Mouse (Mus musculus): ENCODE results near the gene Gas7. TPM values are rescaled to one million over a fixed set of nuclear protein-coding genes. Genes with fewer than 3 reads are reported as not detected.

Gene Gas7
- polyA plus RNA-seq, 1 experiment: 355 TPM

GRCm38 (mm10) chr11:67666129-67666528 lies 210.9 kb downstream of the Gas7 start:
- H3K4me1 ChIP-seq (ENCODE audit: control insufficient read depth, insufficient read depth, low read length): no peaks in the 10 kb centered on the region
- H3K4me3 ChIP-seq (ENCODE audit: insufficient read depth, low read length): no peak overlapping the region
- TF ChIP-seq POLR2A (IDR thresholded peaks at IDR 0.05; ENCODE audit: borderline replicate concordance, low read depth, low read length): no peak
- no peak for TF ChIP-seq CTCF (IDR thresholded peaks at IDR 0.05; ENCODE audit: low read depth, low read length)
- no peak overlapping the region for H3K27ac ChIP-seq (ENCODE audit: insufficient read depth, low read depth, low read length)

GRCm38 (mm10) chr11:67667531-67668332 lies 212.5 kb downstream of the Gas7 start:
- no peaks in the 10 kb centered on the region for H3K4me1 ChIP-seq (ENCODE audit: control insufficient read depth, insufficient read depth, low read length)
- no peak for TF ChIP-seq POLR2A (IDR thresholded peaks at IDR 0.05; ENCODE audit: borderline replicate concordance, low read depth, low read length)
- no peak for TF ChIP-seq CTCF (IDR thresholded peaks at IDR 0.05; ENCODE audit: low read depth, low read length)
- no peak overlapping the region for H3K4me3 ChIP-seq (ENCODE audit: insufficient read depth, low read length)
- H3K27ac ChIP-seq (ENCODE audit: insufficient read depth, low read depth, low read length): no peak overlapping the region

GRCm38 (mm10) chr11:67668460-67669007 lies 213.3 kb downstream of the Gas7 start:
- Histone ChIP-seq H3K27ac (ENCODE audit: insufficient read depth, low read depth, low read length) (no peak overlapping the region), H3K4me3 (ENCODE audit: insufficient read depth, low read length) (no peak overlapping the region), H3K4me1 (ENCODE audit: control insufficient read depth, insufficient read depth, low read length) (no peaks in the 10 kb centered on the region)
- TF ChIP-seq POLR2A (IDR thresholded peaks at IDR 0.05; ENCODE audit: borderline replicate concordance, low read depth, low read length) (no peak), CTCF (IDR thresholded peaks at IDR 0.05; ENCODE audit: low read depth, low read length) (no peak)

DNA sequence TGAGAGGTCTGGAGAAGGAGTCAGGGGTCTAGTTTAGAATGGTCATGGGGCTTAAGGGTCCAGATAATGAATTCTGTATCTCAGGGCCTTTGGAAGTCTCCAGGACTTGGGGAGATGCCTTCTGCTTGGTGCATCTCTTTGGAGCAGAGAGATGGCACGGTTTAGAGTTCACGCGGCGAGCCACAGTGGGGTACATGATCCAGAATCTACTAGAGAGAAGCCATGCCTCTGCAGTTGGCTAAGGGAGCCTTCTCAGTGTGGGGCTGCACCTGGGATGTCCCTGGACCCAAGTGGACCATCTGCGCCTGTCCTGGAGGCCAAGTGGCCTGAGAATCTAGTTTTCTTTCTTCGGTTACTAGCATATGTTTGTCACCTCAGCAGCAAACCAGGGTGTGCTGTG lies 214.8 kb downstream of the Gas7 start:
- H3K4me1 ChIP-seq (ENCODE audit: control insufficient read depth, insufficient read depth, low read length): peaks cover 4% of the 10 kb centered on the region
- no peak overlapping the region for H3K4me3 ChIP-seq (ENCODE audit: insufficient read depth, low read length)
- TF ChIP-seq CTCF (IDR thresholded peaks at IDR 0.05; ENCODE audit: low read depth, low read length) (no peak), POLR2A (IDR thresholded peaks at IDR 0.05; ENCODE audit: borderline replicate concordance, low read depth, low read length) (no peak)

DNA sequence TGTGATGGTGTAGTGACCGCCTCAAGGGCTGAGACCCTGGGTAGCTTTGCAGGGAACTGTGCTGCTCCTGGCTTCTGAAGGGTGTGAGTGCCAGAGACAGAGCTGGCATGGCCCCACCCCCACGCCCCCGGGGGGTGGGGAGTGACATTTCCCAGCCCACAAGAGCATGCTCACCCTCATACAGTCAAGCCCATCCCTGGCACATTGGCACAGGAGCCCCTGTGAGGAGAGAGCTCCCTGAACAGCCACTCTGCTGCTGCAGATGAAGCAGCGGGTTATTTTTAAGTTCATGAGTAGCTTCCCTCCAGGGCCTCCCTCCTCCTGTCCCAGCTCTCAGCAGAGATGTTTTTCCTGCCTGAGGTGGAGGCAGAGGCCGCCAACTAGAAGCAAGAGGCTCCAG lies 216.9 kb downstream of the Gas7 start:
- no peak for TF ChIP-seq CTCF (IDR thresholded peaks at IDR 0.05; ENCODE audit: low read depth, low read length)
- TF ChIP-seq POLR2A (IDR thresholded peaks at IDR 0.05; ENCODE audit: borderline replicate concordance, low read depth, low read length): no peak
- H3K4me1 ChIP-seq (ENCODE audit: control insufficient read depth, insufficient read depth, low read length): peaks cover 13% of the 10 kb centered on the region

More for the DNA sequence above, 214.8 kb downstream of the Gas7 start:
- H3K27ac ChIP-seq (ENCODE audit: insufficient read depth, low read depth, low read length): no peak overlapping the region

DNA sequence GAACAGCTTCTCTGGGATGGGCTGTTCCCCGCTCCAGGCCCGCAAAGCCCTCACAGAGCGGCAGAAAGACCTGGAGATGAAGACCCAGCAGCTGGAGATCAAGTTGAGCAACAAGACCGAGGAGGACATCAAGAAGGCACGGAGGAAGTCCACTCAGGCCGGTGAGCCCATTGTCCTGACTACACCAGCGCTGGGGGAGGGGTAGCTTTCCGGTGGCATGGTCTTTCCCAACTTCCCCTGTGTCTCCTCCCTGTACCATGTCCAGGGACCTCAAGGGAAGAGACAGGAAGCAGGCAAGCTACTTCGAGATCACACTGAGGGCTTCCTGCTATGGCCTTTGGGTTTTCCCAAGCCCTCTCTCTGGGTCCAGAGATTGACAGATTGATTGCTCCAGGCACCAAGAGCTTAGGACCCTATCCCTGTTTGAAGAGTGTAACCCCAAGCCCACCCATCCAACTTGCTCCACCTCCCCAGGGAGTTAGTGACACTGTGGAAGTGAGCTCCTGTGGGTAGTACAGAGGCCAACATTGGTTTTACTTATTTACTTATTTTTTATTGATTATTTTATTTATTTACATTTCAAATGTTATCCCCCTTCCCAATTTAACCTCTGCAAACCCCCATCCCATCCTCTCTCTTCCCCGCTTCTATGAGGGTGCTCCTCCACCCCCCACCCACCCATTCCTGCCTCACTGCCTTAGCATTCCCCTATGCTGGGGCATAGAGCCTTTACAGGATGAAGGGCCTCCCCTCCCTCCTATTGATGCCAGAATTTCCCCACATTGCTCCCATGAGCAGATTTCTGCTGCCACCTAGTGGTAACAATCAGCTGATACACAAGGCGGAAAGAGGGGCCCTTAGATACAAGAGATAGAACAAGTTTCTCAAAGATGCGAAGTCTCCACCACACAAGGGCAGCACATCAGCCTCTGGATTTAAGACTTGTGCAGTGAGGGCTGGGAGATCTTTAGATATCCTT lies 220.6 kb downstream of the Gas7 start:
- peaks cover 13% of the 10 kb centered on the region for H3K4me1 ChIP-seq (ENCODE audit: control insufficient read depth, insufficient read depth, low read length)
- no peak overlapping the region for H3K4me3 ChIP-seq (ENCODE audit: insufficient read depth, low read length)
- TF ChIP-seq POLR2A (IDR thresholded peaks at IDR 0.05; ENCODE audit: borderline replicate concordance, low read depth, low read length) (no peak), CTCF (IDR thresholded peaks at IDR 0.05; ENCODE audit: low read depth, low read length) (peak; percentile 68)
- peak overlapping the region; percentile 33 for H3K27ac ChIP-seq (ENCODE audit: insufficient read depth, low read depth, low read length)

More for the DNA sequence above, 216.9 kb downstream of the Gas7 start:
- H3K27ac ChIP-seq (ENCODE audit: insufficient read depth, low read depth, low read length): no peak overlapping the region
- no peak overlapping the region for H3K4me3 ChIP-seq (ENCODE audit: insufficient read depth, low read length)

GRCm38 (mm10) chr11:67679300-67679699 lies 224.1 kb downstream of the Gas7 start:
- Histone ChIP-seq H3K4me3 (ENCODE audit: insufficient read depth, low read length) (no peak overlapping the region), H3K27ac (ENCODE audit: insufficient read depth, low read depth, low read length) (no peak overlapping the region), H3K4me1 (ENCODE audit: control insufficient read depth, insufficient read depth, low read length) (peaks cover 13% of the 10 kb centered on the region)
- TF ChIP-seq CTCF (IDR thresholded peaks at IDR 0.05; ENCODE audit: low read depth, low read length) (no peak), POLR2A (IDR thresholded peaks at IDR 0.05; ENCODE audit: borderline replicate concordance, low read depth, low read length) (no peak)

DNA sequence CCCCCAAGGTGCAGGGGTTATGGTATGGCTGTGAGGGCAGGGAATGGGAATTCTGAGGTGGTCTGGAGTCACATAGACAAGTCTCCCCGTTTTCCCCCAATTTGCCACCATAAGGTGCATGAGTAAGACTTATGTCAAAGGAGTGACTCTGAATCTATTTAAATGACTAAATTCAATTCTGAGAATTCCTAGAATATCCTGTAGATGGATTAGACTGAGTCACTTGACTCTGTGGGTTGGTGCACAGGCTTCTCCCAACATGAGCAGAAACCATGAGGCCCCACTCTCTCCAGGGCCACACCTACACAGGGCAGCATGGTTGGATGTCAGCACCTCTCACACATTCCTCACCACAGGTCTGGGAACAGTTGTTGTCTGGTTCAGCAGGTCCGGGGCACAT lies 224.7 kb downstream of the Gas7 start:
- peaks cover 10% of the 10 kb centered on the region for H3K4me1 ChIP-seq (ENCODE audit: control insufficient read depth, insufficient read depth, low read length)
- TF ChIP-seq CTCF (IDR thresholded peaks at IDR 0.05; ENCODE audit: low read depth, low read length) (no peak), POLR2A (IDR thresholded peaks at IDR 0.05; ENCODE audit: borderline replicate concordance, low read depth, low read length) (no peak)
- H3K27ac ChIP-seq (ENCODE audit: insufficient read depth, low read depth, low read length): no peak overlapping the region
- no peak overlapping the region for H3K4me3 ChIP-seq (ENCODE audit: insufficient read depth, low read length)

DNA sequence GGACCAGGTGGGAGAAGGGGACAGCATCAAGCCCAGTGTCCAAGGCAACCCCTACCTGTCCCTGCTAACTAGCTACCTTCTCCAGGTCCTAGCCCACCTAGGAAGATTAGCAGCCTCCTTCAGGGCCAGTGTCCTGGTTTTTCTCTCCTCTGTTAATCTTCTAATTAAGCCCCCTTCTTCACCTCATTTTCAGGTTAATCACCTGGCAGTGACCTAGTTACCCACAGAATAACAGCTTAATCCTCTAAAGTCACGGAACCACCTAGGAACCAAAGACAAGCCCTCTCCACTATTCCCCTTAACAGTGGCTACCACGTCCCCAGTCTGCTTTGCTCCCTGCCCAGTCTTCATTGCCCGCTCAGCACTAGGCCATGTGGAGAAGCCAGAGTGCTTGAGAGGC lies 226.6 kb downstream of the Gas7 start:
- Histone ChIP-seq H3K4me1 (ENCODE audit: control insufficient read depth, insufficient read depth, low read length) (no peaks in the 10 kb centered on the region), H3K4me3 (ENCODE audit: insufficient read depth, low read length) (no peak overlapping the region), H3K27ac (ENCODE audit: insufficient read depth, low read depth, low read length) (no peak overlapping the region)
- TF ChIP-seq POLR2A (IDR thresholded peaks at IDR 0.05; ENCODE audit: borderline replicate concordance, low read depth, low read length): no peak
- TF ChIP-seq CTCF (IDR thresholded peaks at IDR 0.05; ENCODE audit: low read depth, low read length): no peak
